Mouse (Mus musculus) bone marrow macrophage, adult 2 months (primary cell): ENCODE results near the gene Gtf3c5. TPM values are rescaled to one million over a fixed set of nuclear protein-coding genes. Genes with fewer than 3 reads are reported as not detected.

Experiments
- H3K27ac ChIP-seq: 2 replicates; pipeline ENCODE4 v1.5.1; 2012; ENCODE audit warnings: low read depth, low read length; ENCODE audit not compliant: insufficient read depth
- H3K4me1 ChIP-seq: 2 replicates; pipeline ENCODE4 v1.6.1; 2012; ENCODE audit warnings: low read length; ENCODE audit not compliant: control insufficient read depth, insufficient read depth
- H3K4me3 ChIP-seq: 2 replicates; pipeline ENCODE4 v1.5.1; 2012; ENCODE audit warnings: mild to moderate bottlenecking, low read length, moderate library complexity; ENCODE audit not compliant: insufficient read depth
- CTCF ChIP-seq: IDR thresholded peaks from 2 replicates; pipeline ENCODE4 v1.5.1; 2012; ENCODE audit warnings: low read depth, mild to moderate bottlenecking, low read length, moderate library complexity
- POLR2A ChIP-seq: IDR thresholded peaks from 2 replicates; pipeline ENCODE4 v1.6.1; 2012; ENCODE audit warnings: mild to moderate bottlenecking, low read depth, low read length, borderline replicate concordance
- polyA plus RNA-seq: library from polyadenylated mRNA; stranded (reverse); fragments of >200 nt; gene quantifications from 2 replicates; pipeline ENCODE4 v1.2.4, GENCODE M21; 2012; ENCODE audit not compliant: missing spikeins, insufficient read depth, insufficient read length

Gene Gtf3c5
- polyA plus RNA-seq, 1 experiment: 12.9 TPM

DNA sequence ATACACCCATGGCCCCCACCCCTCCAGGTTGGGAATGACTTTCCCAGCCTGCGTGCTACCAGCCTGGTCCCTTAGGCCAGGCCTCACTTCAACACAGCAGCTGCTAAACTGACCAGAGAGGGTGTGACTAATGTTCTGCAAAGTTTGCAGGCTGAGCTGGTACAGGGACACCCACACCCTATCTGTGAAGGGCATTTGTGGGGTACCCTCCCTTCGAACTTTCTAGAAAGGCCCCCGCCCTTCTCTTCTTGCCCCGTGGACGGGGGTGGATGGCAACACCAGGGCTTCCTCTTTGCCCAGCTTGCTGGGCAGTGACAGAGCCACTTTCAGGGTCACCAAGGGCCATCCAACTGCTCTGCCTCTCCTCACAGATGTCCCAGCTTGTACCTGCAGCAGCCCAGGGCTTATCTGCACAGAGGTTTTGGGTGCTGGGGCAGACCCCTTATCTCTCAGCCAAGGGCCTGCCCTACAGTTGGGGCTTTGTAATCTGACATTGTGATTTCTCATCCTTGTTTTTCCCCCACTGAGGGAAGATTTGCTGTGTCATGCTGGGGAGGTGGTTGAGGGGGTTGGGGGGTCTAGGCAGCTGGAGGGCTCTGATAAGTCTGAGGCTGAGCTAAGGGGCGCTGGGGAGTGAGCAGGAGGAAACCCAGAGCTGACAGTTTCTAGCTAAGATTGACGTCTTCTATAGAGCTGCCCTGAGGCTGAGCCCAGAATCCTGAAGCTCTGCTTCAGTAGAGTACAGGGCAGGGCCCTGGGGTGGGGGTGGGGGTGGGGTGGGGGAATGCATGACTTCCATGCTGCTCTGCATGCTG, 14.4 kb upstream of the Gtf3c5 start:
- TF ChIP-seq POLR2A: no peak
- no peak for TF ChIP-seq CTCF
- Histone ChIP-seq H3K4me1 (peaks cover 14% of the 10 kb centered on the region), H3K27ac (no peak overlapping the region), H3K4me3 (no peak overlapping the region)

DNA sequence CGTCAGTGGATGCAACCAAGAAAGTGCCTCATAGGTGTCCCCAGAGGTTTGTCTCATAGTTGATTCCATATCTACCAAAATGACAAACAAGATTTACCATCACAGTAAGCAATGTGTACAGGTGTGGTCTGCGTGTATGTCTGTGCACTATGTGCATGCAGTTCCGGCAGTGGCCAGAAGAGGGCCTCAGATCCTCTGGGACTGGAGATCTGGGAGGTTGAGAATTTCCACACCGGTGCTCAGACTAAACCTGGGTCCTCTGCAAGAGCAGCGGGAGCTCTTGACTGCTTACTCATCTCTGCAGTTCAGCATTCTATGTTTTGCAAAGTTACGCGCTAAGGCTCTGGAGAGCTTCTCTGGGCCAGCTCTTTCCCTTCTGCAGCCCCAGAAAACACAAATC, 13.4 kb upstream of the Gtf3c5 start:
- H3K4me1 ChIP-seq: peaks cover 23% of the 10 kb centered on the region
- no peak overlapping the region for H3K27ac ChIP-seq
- H3K4me3 ChIP-seq: no peak overlapping the region
- no peak for TF ChIP-seq POLR2A
- peak; percentile 36; the same call in 1 of the 2 replicates for TF ChIP-seq CTCF

GRCm38 (mm10) chr2:28596021-28596420, 12.5 kb upstream of the Gtf3c5 start:
- peaks cover 26% of the 10 kb centered on the region for H3K4me1 ChIP-seq
- no peak overlapping the region for H3K4me3 ChIP-seq
- no peak overlapping the region for H3K27ac ChIP-seq
- TF ChIP-seq CTCF (no peak), POLR2A (no peak)

DNA sequence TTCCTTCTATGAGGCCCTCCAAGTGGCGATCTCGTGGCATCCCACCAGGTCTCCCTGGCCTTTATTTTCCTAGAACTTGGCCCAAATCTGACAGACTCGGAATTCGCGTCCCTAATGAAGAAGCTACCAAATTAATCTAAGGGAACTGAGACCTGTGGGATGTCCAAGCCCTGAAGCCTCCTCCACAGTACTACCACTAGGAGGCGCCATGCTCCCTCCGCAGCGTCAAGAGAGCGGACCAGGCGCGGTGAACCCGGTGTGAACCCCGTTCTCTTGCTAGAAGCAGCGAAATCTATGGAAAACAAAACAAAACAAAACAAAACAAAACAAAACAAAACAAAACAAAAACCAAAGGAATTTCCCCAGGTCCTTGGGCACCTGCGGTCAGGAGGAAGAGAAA, 9.3 kb upstream of the Gtf3c5 start:
- Histone ChIP-seq H3K4me3 (no peak overlapping the region), H3K4me1 (peaks cover 37% of the 10 kb centered on the region), H3K27ac (no peak overlapping the region)
- no peak for TF ChIP-seq POLR2A
- peak; percentile 98 for TF ChIP-seq CTCF

GRCm38 (mm10) chr2:28591479-28591878, 7.9 kb upstream of the Gtf3c5 start:
- Histone ChIP-seq H3K27ac (peak overlapping the region; percentile 32; the same call in 1 of the 2 replicates), H3K4me3 (no peak overlapping the region), H3K4me1 (peaks cover 34% of the 10 kb centered on the region)
- TF ChIP-seq POLR2A: no peak
- TF ChIP-seq CTCF: no peak

DNA sequence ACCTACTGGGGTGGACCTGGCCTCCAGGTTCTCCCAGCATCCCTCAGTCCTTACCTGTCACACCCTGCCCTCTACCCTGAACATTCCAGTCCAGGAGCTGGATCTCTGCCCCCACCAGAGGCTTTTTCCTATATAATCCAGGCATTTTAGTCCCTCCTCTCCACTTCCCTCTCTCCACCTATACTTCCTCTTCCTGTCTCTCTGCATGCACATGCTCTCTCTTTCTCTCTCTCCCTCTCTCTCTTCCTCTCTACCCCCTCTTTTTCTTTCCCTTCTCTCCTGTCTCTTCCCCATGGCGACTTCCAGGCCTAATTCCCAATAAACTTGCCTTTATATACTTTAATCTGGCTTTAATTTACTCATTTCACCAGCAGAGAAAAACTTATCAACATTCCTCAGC, 5.0 kb upstream of the Gtf3c5 start:
- Histone ChIP-seq H3K27ac (no peak overlapping the region), H3K4me1 (peaks cover 35% of the 10 kb centered on the region), H3K4me3 (no peak overlapping the region)
- TF ChIP-seq CTCF: no peak
- no peak for TF ChIP-seq POLR2A

DNA sequence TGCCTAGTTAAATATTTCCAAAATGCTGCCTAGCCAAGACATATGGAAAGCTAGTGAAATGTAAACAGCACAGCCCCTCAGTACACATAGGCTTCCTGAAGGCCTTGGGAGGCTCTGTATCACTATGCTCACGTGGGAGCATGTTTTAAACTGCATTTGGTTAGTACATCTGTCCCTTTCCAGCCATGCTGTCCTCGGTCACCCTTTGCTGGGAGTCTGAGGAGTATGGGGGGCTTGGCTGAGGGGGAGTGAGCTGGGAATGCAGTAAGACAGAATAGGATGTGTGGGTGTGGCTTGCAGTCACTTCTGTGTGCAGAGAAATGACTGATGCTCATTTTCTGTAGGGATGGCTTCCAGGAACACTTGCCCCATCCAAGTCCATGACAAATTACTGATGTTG, 2.2 kb upstream of the Gtf3c5 start:
- H3K4me1 ChIP-seq: peaks cover 19% of the 10 kb centered on the region

GRCm38 (mm10) chr2:28585043-28585571, 1.6 kb upstream of the Gtf3c5 start:
- no peak overlapping the region for H3K27ac ChIP-seq
- peaks cover 12% of the 10 kb centered on the region for H3K4me1 ChIP-seq
- no peak overlapping the region for H3K4me3 ChIP-seq
- TF ChIP-seq CTCF: peak; percentile 100
- TF ChIP-seq POLR2A: no peak

More for the DNA sequence above, 2.2 kb upstream of the Gtf3c5 start:
- TF ChIP-seq POLR2A: no peak
- TF ChIP-seq CTCF: no peak
- Histone ChIP-seq H3K4me3 (no peak overlapping the region), H3K27ac (no peak overlapping the region)

GRCm38 (mm10) chr2:28582647-28583353, 751 bp downstream of the Gtf3c5 start:
- H3K4me3 ChIP-seq: peak overlapping the region; percentile 98
- TF ChIP-seq POLR2A (no peak), CTCF (no peak)
- peak overlapping the region; percentile 77 for H3K27ac ChIP-seq
- H3K4me1 ChIP-seq: peaks cover 3% of the 10 kb centered on the region; the same call in 1 of the 2 replicates

DNA sequence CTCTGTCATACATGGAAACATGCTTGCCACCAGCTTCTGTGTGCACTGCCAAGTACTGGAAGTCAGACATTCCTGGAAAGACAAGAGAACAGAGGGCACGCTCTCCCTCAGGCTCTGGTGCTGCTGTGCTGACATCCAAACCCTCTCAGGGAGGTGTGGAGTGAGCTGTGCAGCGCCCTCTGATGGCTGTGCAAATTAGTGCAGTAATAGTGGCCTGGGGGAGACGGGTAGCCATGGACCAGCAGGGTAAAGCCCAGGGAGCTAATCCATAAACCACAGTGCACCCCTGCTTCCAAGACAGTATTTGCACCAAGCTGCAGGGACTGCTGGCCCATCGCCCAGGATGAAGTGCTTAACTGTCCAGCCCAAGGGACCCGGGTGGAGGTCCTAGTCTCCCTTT, 5.5 kb downstream of the Gtf3c5 start:
- no peak overlapping the region for H3K27ac ChIP-seq
- TF ChIP-seq CTCF (peak; percentile 45), POLR2A (no peak)
- no peaks in the 10 kb centered on the region for H3K4me1 ChIP-seq
- no peak overlapping the region for H3K4me3 ChIP-seq
